Mouse (Mus musculus): Measurements from ENCODE around the gene Itprip. TPM values are rescaled to one million over a fixed set of nuclear protein-coding genes. Genes with fewer than 3 reads are reported as not detected.

Gene Itprip
- polyA plus RNA-seq, 1 experiment from 2014 or later: 15.2 TPM

DNA sequence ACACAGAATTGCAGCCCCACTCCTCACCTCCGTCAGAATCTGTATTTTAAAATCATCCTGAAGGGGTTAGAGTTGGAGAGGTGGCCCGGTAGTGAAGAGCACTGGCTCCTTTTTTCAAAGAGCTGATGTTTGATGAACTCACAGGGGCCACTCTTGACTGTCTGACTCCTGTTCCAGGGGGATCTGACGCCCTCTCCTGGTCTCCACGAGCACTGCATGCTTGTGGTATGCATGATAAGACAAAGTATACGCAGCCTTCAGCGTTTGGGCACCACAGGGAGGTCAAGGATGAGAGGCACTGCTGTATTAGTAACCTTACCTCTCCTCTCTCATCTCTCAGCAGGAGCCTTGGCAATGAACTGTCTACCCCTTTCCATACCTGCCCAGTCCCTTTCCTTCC is 19.1 kb downstream of the Itprip start:
- Histone ChIP-seq H3K9ac (no peak overlapping the region), H3K4me1 (ENCODE audit: insufficient read depth) (peaks cover 20% of the 10 kb centered on the region), H3K36me3 (ENCODE audit: insufficient read depth) (peaks cover 28% of the 10 kb centered on the region), H3K27me3 (ENCODE audit: insufficient read depth, low read length) (no peaks in the 10 kb centered on the region), H3K27ac (ENCODE audit: low read depth) (no peak overlapping the region), H3K4me3 (ENCODE audit: low read depth, low read length) (no peak overlapping the region), H3K9me3 (ENCODE audit: low read depth, low read length) (no peaks in the 10 kb centered on the region), H3K4me2 (no peak overlapping the region)
- 45% methylated on average over 6 of the region's 6 CpGs for WGBS
- TF ChIP-seq CTCF (IDR thresholded peaks at IDR 0.05; ENCODE audit: low read depth): peak; percentile 40; the same call in 1 of the 2 replicates
- ATAC-seq (ENCODE audit: insufficient read depth) (no peak), DNase-seq (no peak)

DNA sequence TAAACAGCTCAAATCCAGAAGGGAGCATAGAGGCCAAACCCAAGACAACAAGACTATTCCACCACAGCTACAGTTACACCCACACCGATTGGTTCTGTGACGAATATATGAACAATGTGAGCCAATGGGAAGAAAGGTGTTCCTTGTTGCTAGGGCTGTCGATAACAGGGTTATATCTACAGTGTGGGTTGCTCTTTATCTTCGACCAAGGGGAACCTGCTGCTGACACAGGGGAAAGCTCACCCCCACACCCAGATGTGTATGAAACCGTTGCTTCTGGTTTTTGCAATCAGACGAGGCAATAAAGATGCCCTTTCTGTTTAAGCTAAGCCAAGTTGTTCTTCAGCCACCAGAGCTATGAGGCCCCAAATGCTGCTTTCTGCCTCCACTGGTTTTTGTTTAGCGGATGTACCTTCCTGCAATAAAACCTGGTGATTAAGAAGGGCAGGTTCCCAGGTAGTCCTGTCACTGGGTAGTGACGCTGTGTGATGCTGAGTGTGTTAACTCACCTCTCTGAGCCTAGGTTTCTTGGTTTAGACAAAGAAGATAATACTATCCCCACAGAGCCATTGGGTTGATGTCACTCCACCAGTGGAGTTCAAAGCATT is 20.5 kb downstream of the Itprip start:
- DNase-seq: no peak
- peaks cover 38% of the 10 kb centered on the region for H3K36me3 ChIP-seq (ENCODE audit: insufficient read depth)
- WGBS: 81% methylated on average over 8 of the region's 8 CpGs

DNA sequence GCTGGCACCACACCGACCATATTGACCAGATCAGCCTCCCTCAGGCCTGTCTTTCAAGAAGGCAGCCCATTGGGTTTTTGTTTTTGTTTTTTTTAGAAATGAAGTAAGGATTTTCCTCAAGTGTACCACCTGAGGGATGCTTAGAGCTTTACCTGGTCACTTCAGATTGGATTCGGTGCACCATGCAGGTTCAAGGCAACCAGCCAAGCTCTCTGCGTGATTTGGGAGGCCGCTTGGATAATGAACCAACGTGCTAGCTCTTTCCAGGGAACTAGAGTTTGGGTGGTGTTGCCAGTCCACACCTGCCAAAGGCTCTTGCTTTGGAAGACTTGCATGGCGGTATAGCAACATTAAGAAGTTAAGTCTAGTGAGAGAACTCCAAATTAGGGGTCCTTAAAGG is 26.0 kb downstream of the Itprip start:
- Histone ChIP-seq H3K27me3 (ENCODE audit: insufficient read depth, low read length) (no peaks in the 10 kb centered on the region), H3K9ac (no peak overlapping the region), H3K9me3 (ENCODE audit: low read depth, low read length) (no peaks in the 10 kb centered on the region), H3K4me2 (no peak overlapping the region), H3K36me3 (ENCODE audit: insufficient read depth) (peaks cover 38% of the 10 kb centered on the region), H3K27ac (ENCODE audit: low read depth) (no peak overlapping the region), H3K4me3 (ENCODE audit: low read depth, low read length) (no peak overlapping the region), H3K4me1 (ENCODE audit: insufficient read depth) (peaks cover 27% of the 10 kb centered on the region)
- no peak for TF ChIP-seq CTCF (IDR thresholded peaks at IDR 0.05; ENCODE audit: low read depth)
- no peak for DNase-seq
- 94% methylated on average over 6 of the region's 6 CpGs for WGBS
- ATAC-seq (ENCODE audit: insufficient read depth): no peak

More for the DNA sequence above, 20.5 kb downstream of the Itprip start:
- ATAC-seq (ENCODE audit: insufficient read depth): no peak; the same call in 1 of the 2 replicates
- Histone ChIP-seq H3K27ac (ENCODE audit: low read depth) (no peak overlapping the region), H3K9me3 (ENCODE audit: low read depth, low read length) (no peaks in the 10 kb centered on the region), H3K27me3 (ENCODE audit: insufficient read depth, low read length) (no peaks in the 10 kb centered on the region), H3K9ac (no peak overlapping the region), H3K4me1 (ENCODE audit: insufficient read depth) (peaks cover 16% of the 10 kb centered on the region), H3K4me2 (no peak overlapping the region), H3K4me3 (ENCODE audit: low read depth, low read length) (no peak overlapping the region)
- TF ChIP-seq CTCF (IDR thresholded peaks at IDR 0.05; ENCODE audit: low read depth): no peak

DNA sequence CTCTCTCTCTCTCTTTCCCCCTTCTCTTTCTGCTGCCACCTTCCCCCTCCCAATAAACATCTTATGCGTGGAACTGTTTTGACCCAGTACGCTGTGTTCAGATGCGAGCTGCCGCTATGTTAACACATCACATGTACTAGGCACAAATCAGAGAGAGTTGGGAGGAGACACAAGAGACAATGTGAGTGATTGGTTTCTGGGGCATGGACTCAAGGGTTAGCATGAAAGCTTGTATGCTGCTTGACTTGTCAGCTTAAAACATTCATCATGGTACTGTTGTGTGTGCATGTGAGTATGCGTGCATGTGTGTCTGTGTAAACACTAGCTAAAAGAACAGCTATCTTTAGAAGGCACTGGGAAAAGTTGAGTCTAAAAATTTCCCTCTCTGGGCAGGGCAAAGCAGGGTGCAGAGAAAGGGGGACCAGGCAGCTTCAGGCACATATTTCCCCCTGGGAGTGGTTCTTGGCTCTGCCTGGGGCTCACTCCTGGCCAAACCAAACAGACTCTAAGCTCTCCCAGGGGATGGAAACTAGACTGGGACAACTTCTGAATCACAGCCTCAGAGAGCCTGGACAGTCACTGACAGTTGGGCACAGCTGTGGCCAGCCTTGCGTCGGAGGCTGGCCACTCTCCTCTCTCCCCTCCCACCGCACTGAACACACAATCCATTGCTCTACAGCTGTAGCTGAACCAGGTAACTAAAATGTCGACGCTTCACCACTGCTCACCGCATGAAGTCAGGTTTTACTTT is 27.4 kb downstream of the Itprip start:
- H3K27me3 ChIP-seq (ENCODE audit: insufficient read depth, low read length): no peaks in the 10 kb centered on the region
- H3K9me3 ChIP-seq (ENCODE audit: low read depth, low read length): no peaks in the 10 kb centered on the region
- H3K4me2 ChIP-seq: peak overlapping the region; percentile 36; the same call in 1 of the 2 replicates
- no peak overlapping the region for H3K4me3 ChIP-seq (ENCODE audit: low read depth, low read length)
- ATAC-seq (ENCODE audit: insufficient read depth) (peak; percentile 57), DNase-seq (peak; percentile 71)
- TF ChIP-seq CTCF (IDR thresholded peaks at IDR 0.05; ENCODE audit: low read depth): no peak
- peaks cover 27% of the 10 kb centered on the region for H3K36me3 ChIP-seq (ENCODE audit: insufficient read depth)
- H3K9ac ChIP-seq: no peak overlapping the region
- WGBS: 50% methylated on average over 11 of the region's 11 CpGs
- H3K27ac ChIP-seq (ENCODE audit: low read depth): peak overlapping the region; percentile 55
- peaks cover 31% of the 10 kb centered on the region for H3K4me1 ChIP-seq (ENCODE audit: insufficient read depth)

DNA sequence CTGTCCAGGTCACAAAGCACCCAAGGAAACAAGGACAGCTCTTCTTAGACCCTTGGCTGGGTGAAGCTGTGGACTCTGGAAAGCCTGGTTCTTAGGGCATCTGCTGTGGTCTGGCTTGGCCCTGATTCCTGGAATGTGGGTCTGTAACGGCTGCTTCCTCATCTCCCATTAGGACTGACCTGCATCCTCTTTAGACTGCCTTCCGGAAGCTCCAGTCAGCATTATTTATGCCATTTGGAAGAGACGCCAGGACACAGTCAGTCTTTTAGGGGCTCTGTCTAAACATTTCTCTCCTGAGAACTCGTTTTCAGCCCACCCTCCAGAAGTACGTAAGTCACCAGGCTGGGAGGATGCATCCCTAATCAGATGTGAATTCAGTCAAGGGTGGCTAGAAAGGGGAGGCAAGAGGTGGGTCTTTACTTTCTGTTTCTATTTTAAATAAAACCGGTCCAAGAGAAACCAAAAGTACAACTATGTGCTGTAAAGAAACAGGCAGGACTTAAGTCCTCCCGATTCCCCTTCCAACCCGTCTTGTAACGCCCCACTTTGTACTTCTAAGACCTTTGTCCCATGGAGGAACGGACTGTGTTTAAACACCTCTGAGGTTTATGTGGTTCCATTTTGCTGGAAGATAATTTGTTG is 28.5 kb downstream of the Itprip start:
- H3K4me3 ChIP-seq (ENCODE audit: low read depth, low read length): no peak overlapping the region
- peaks cover 16% of the 10 kb centered on the region for H3K36me3 ChIP-seq (ENCODE audit: insufficient read depth)
- WGBS: 33% methylated on average over 10 of the region's 10 CpGs
- peak overlapping the region; percentile 79 for H3K27ac ChIP-seq (ENCODE audit: low read depth)
- H3K4me2 ChIP-seq: peak overlapping the region; percentile 36
- DNase-seq (peak; percentile 74), ATAC-seq (ENCODE audit: insufficient read depth) (peak; percentile 52; the same call in 1 of the 2 replicates)
- peaks cover 37% of the 10 kb centered on the region for H3K4me1 ChIP-seq (ENCODE audit: insufficient read depth)
- H3K27me3 ChIP-seq (ENCODE audit: insufficient read depth, low read length): no peaks in the 10 kb centered on the region
- TF ChIP-seq CTCF (IDR thresholded peaks at IDR 0.05; ENCODE audit: low read depth): no peak
- no peak overlapping the region; the same call in 1 of the 2 replicates for H3K9ac ChIP-seq
- H3K9me3 ChIP-seq (ENCODE audit: low read depth, low read length): no peaks in the 10 kb centered on the region

DNA sequence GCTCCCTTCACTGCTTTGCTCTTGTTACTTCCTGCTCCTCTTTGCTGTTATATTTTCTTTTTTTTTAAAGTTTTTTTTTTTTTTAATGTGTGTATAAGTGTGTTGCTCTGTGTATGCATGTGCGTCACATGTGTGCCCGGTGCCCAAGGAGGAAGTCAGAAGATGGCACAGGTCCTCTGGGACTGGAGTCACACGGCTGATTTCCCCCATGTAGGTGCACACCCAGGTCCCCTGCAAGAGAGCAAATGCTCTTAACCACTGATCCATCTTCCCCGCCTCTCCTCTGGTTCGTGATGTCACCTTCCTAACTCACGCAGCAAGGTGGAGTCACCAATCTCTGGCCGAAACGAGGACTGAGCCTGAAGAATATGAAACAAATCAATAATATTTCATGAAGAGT is 31.1 kb downstream of the Itprip start:
- Histone ChIP-seq H3K4me3 (ENCODE audit: low read depth, low read length) (no peak overlapping the region), H3K36me3 (ENCODE audit: insufficient read depth) (no peaks in the 10 kb centered on the region), H3K27ac (ENCODE audit: low read depth) (no peak overlapping the region), H3K27me3 (ENCODE audit: insufficient read depth, low read length) (no peaks in the 10 kb centered on the region), H3K9me3 (ENCODE audit: low read depth, low read length) (no peaks in the 10 kb centered on the region), H3K9ac (no peak overlapping the region), H3K4me2 (no peak overlapping the region), H3K4me1 (ENCODE audit: insufficient read depth) (peaks cover 40% of the 10 kb centered on the region)
- WGBS: 90% methylated on average over 8 of the region's 8 CpGs
- TF ChIP-seq CTCF (IDR thresholded peaks at IDR 0.05; ENCODE audit: low read depth): no peak
- ATAC-seq (ENCODE audit: insufficient read depth) (no peak), DNase-seq (no peak)

DNA sequence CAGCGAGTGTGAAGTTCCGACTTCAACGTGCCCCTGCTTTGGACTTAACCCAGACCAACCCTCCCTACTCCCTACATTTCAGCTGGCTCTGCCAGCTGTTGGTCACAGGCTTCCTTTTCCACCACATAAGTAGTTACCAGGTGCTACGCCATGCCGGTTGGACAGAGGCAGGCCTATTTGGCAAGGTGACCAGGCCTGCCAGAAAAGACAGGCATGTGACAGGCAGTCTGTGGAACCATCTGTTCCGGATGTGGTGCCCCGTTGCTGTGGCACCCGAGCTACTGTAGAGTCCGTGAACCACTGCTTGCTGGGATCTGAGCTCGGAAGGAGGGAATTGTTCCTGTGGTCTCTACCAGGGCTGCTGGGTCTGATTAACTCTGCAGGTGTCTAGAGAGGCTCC is 31.7 kb downstream of the Itprip start:
- Histone ChIP-seq H3K4me1 (ENCODE audit: insufficient read depth) (peaks cover 38% of the 10 kb centered on the region), H3K36me3 (ENCODE audit: insufficient read depth) (no peaks in the 10 kb centered on the region), H3K27me3 (ENCODE audit: insufficient read depth, low read length) (no peaks in the 10 kb centered on the region), H3K9ac (no peak overlapping the region), H3K4me3 (ENCODE audit: low read depth, low read length) (no peak overlapping the region), H3K27ac (ENCODE audit: low read depth) (no peak overlapping the region), H3K4me2 (no peak overlapping the region), H3K9me3 (ENCODE audit: low read depth, low read length) (no peaks in the 10 kb centered on the region)
- DNase-seq (no peak), ATAC-seq (ENCODE audit: insufficient read depth) (no peak)
- 82% methylated on average over 10 of the region's 10 CpGs for WGBS
- no peak for TF ChIP-seq CTCF (IDR thresholded peaks at IDR 0.05; ENCODE audit: low read depth)

All from lung, embryonic 14.5 days (tissue).